Mouse (Mus musculus) midbrain, embryonic 14.5 days (tissue): Measurements from ENCODE around the gene Fam172a. TPM values are rescaled to one million over a fixed set of nuclear protein-coding genes. Genes with fewer than 3 reads are reported as not detected.

Experiments
- ATAC-seq: fragments of 200-750 bp; cut with Nextera tagmentation; 2 replicates; pipeline ENCODE4 v1.8.0; 2017; ENCODE audit warnings: moderate number of reproducible peaks, moderate library complexity; ENCODE audit not compliant: low FRiP score, low TSS enrichment
- DNase-seq: peaks from one replicate; pipeline ENCODE4 v3.0.0-alpha.2; 2015
- H3K27ac ChIP-seq: fragments of 300-500 bp; sonication (generic); replicated peaks from 2 replicates; pipeline ENCODE4 v1.5.1; 2014; ENCODE audit warnings: mild to moderate bottlenecking, low read depth, low read length, moderate library complexity
- H3K27me3 ChIP-seq: fragments of 300-500 bp; sonication (generic); 2 replicates; pipeline ENCODE4 v1.6.1; 2014; ENCODE audit warnings: low read length, control low read depth, mixed read lengths; ENCODE audit not compliant: control insufficient read depth, insufficient read depth
- H3K36me3 ChIP-seq: fragments of 300-500 bp; sonication (generic); 2 replicates; pipeline ENCODE4 v1.6.1; 2014; ENCODE audit warnings: low read length, control low read depth; ENCODE audit not compliant: control insufficient read depth, insufficient read depth
- H3K4me1 ChIP-seq: fragments of 300-500 bp; sonication (generic); 2 replicates; pipeline ENCODE4 v1.6.1; 2014; ENCODE audit warnings: mild to moderate bottlenecking, antibody characterized with exemption, low read length, control low read depth; ENCODE audit not compliant: control insufficient read depth, insufficient read depth
- H3K4me2 ChIP-seq: fragments of 300-500 bp; sonication (generic); 2 replicates; pipeline ENCODE4 v1.6.1; 2014; ENCODE audit warnings: mild to moderate bottlenecking, low read length, moderate library complexity
- H3K4me3 ChIP-seq: fragments of 300-500 bp; sonication (generic); replicated peaks from 2 replicates; pipeline ENCODE4 v1.5.1; 2014; ENCODE audit warnings: low read depth, low read length
- H3K9ac ChIP-seq: fragments of 300-500 bp; sonication (generic); replicated peaks from 2 replicates; pipeline ENCODE4 v1.6.1; 2014; ENCODE audit warnings: mild to moderate bottlenecking, low read length, moderate library complexity
- H3K9me3 ChIP-seq: fragments of 300-500 bp; sonication (generic); 2 replicates; pipeline ENCODE4 v1.6.1; 2016; ENCODE audit warnings: low read length, control low read depth, mixed read lengths; ENCODE audit not compliant: control insufficient read depth
- WGBS: fragments of 180-500 bp; shearing (Covaris S2); extraction: QIAGEN DNeasy Blood & Tissue Kit; methylation state at CpG from one replicate; pipeline ENCODE4 v1.1.7; 2014; 5-methylcytosine and 5-hydroxymethylcytosine counted together
- polyA plus RNA-seq: library from polyadenylated mRNA; unstranded; fragments of >200 nt; fragmentation: Nextera tagmentation; extraction: Ambion mirVana; gene quantifications from 2 replicates; pipeline ENCODE4 v1.2.1, GENCODE M21; 2014

The Fam172a gene
- polyA plus RNA-seq, 1 experiment from 2014 or later: 48.2 TPM

DNA sequence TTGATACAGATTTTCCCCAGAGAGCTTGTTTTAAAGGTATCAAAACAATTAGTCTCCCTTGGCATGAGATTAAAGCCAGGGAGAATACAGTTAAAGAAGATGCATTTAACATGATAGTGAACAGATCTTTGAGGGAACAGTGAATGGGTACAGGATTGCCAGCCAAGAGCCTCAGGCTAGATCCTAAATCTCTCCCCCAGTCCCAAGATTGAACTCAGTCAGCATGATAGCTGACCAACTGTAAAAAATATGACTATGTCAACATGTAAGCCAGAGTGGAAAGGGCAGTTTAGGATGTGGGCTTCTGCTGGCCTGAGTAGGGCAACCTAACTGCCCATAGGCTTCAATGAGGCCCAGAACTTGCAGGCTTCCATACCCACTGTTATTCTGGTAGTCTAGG lies 503.6 kb downstream of the Fam172a start:
- no peaks in the 10 kb centered on the region for H3K27me3 ChIP-seq
- ATAC-seq (no peak), DNase-seq (peak; percentile 8)
- no peaks in the 10 kb centered on the region for H3K36me3 ChIP-seq
- H3K27ac ChIP-seq: no peak overlapping the region
- H3K9ac ChIP-seq: no peak overlapping the region
- peaks cover 42% of the 10 kb centered on the region for H3K4me1 ChIP-seq
- no peaks in the 10 kb centered on the region for H3K9me3 ChIP-seq
- no peak overlapping the region for H3K4me3 ChIP-seq
- H3K4me2 ChIP-seq: peak overlapping the region; percentile 82

DNA sequence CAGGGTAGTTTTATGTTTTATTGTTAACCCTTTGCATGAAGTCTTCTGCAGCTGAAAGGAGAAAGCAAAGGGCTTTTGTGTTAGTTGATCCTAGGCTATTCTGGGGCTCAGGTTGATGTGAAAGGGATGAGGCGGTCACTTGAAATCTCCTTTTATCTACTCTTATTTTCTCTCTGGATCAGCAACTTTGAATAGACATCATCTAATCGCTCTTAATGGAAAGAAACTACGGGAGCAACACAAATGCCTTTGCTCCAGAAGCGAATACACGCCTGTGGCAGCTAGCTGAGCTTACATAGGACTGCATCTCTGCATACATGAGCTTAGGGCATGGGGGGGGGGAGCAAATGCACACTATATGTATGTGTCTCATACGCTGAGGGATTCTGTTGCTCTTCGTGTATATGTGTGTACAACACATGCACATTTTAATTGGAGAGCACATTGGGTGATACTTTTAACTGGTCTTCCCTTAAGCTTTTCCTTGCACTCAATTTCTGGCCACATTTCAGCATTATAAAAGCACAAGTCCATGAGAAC lies 505.1 kb downstream of the Fam172a start:
- Histone ChIP-seq H3K4me2 (peak overlapping the region; percentile 72), H3K4me3 (peak overlapping the region; percentile 7; the same call in 1 of the 2 replicates), H3K36me3 (no peaks in the 10 kb centered on the region), H3K27ac (0 out of 2 replicates have a peak overlapping the region, but pooled peaks have one; percentile 26), H3K27me3 (peaks cover 6% of the 10 kb centered on the region; the same call in 1 of the 2 replicates), H3K9ac (no peak overlapping the region; the same call in 1 of the 2 replicates), H3K4me1 (peaks cover 47% of the 10 kb centered on the region), H3K9me3 (no peaks in the 10 kb centered on the region)
- ATAC-seq (no peak), DNase-seq (peak; percentile 28)
- 16% methylated on average over 7 of the region's 7 CpGs for WGBS

DNA sequence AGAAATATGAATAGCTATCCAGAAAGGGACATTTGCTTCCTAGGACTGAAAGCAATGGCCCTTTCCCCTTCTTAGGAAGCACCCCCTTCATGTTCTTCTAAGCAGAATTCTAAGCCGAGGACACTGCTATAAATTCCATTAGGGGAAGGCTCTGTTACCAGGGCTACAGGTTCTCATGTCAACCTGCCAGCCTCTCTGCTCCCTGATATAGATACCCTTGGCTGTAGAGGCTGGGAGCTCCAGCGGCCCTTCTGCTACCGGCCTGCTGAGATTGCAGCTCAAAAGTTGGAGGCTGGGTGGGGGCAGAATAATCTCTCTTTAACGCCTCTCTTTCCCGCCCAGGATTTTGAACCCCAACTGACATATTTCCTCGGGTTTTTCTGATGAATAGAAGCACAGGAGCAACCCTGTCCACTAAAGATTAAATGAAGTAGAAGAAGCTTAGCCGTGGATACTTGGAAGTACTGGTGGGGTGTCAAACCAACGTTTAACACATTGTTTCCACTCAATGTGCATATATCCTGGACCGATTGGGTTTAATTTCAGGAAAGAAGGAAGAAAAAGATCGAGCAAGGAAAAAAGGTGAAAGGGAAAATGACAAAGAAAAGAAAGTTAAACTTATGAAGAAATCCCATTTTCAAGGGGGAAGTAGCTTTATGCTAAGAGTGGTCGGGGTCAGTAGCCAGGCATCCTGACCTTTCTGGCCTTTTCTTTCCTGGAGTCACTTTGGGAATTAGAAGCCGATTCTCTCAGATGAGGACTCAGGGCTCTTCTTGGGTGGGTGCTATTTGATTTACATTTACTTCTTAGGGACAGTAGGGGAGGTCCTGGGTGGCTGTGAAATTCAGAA lies 506.2 kb downstream of the Fam172a start:
- Histone ChIP-seq H3K4me2 (peak overlapping the region; percentile 72), H3K27ac (peak overlapping the region; percentile 46; the same call in 1 of the 2 replicates), H3K9ac (0 out of 2 replicates have a peak overlapping the region, but pooled peaks have one; percentile 1), H3K9me3 (no peaks in the 10 kb centered on the region), H3K4me1 (peaks cover 47% of the 10 kb centered on the region), H3K27me3 (peaks cover 8% of the 10 kb centered on the region; the same call in 1 of the 2 replicates), H3K4me3 (no peak overlapping the region), H3K36me3 (no peaks in the 10 kb centered on the region)
- DNase-seq: peak; percentile 70
- no peak for ATAC-seq
- 5% methylated on average over 12 of the region's 12 CpGs for WGBS

DNA sequence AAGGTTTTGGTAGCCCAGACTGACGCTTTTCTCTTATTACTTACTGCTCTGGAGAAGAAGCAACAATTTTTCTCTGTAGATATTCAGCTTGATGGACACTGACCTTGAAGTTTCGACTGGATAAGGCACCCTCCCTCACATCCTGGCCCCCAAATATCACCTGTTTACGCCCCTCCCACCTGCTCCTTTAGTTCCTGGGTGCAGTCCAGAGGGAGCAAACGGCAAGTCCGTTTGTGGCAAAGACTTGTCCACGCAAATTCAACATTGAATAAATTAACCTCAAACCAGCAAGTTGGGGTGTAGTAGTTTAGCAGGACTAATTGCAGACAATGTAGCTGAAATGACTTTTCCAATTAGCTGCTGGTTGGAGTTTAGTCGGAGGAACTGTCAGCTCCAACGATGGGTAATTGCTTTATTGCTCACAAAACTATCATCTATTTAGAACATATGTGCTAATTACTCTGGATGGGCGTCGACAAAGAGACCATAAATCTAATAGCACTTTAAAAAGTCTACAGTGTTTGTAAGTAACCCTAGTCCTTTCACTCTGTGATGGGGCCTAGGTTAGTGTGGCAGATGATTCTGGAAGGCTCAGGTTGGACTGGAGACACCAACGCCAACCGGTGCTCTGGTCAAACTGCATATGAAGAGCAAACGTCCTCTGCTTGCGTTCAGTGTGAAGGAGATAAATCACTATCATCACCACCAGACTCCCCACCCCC lies 507.0 kb downstream of the Fam172a start:
- peak overlapping the region; percentile 72 for H3K4me2 ChIP-seq
- H3K9me3 ChIP-seq: no peaks in the 10 kb centered on the region
- ATAC-seq (no peak), DNase-seq (no peak)
- H3K27me3 ChIP-seq: peaks cover 8% of the 10 kb centered on the region; the same call in 1 of the 2 replicates
- H3K27ac ChIP-seq: 0 out of 2 replicates have a peak overlapping the region, but pooled peaks have one; percentile 45
- H3K4me3 ChIP-seq: peak overlapping the region; percentile 38; the same call in 1 of the 2 replicates
- peaks cover 47% of the 10 kb centered on the region for H3K4me1 ChIP-seq
- 0 out of 2 replicates have a peak overlapping the region, but pooled peaks have one; percentile 64 for H3K9ac ChIP-seq
- no peaks in the 10 kb centered on the region for H3K36me3 ChIP-seq
- WGBS: 15% methylated on average over 14 of the region's 14 CpGs

DNA sequence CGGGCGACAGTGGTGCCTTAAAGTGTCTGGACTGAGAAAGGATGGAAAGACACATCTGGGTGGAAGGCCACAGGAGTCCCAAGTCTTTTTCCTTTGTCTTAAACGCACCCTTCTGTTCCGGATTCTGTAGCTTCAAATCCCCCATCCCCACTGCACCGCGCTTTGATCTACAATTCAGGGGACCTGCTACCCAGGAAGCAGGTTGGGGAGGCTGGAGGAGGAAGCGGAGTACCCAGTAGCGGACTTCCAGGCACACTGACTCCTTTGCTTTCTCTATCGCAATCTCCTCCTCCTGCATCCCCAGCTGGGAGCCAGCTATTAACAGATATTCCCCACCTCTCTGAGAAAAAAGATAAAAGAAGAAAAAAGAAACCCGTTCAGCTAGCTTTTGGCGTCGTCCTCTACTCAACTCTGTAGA lies 507.8 kb downstream of the Fam172a start:
- DNase-seq (peak; percentile 66), ATAC-seq (peak; percentile 31)
- H3K36me3 ChIP-seq: no peaks in the 10 kb centered on the region
- H3K9me3 ChIP-seq: no peaks in the 10 kb centered on the region
- H3K4me2 ChIP-seq: peak overlapping the region; percentile 72
- H3K4me3 ChIP-seq: peak overlapping the region; percentile 38
- WGBS: under 1% methylated on average over 12 of the region's 12 CpGs
- peak overlapping the region; percentile 64 for H3K9ac ChIP-seq
- peaks cover 8% of the 10 kb centered on the region; the same call in 1 of the 2 replicates for H3K27me3 ChIP-seq
- H3K27ac ChIP-seq: peak overlapping the region; percentile 80
- H3K4me1 ChIP-seq: peaks cover 47% of the 10 kb centered on the region

DNA sequence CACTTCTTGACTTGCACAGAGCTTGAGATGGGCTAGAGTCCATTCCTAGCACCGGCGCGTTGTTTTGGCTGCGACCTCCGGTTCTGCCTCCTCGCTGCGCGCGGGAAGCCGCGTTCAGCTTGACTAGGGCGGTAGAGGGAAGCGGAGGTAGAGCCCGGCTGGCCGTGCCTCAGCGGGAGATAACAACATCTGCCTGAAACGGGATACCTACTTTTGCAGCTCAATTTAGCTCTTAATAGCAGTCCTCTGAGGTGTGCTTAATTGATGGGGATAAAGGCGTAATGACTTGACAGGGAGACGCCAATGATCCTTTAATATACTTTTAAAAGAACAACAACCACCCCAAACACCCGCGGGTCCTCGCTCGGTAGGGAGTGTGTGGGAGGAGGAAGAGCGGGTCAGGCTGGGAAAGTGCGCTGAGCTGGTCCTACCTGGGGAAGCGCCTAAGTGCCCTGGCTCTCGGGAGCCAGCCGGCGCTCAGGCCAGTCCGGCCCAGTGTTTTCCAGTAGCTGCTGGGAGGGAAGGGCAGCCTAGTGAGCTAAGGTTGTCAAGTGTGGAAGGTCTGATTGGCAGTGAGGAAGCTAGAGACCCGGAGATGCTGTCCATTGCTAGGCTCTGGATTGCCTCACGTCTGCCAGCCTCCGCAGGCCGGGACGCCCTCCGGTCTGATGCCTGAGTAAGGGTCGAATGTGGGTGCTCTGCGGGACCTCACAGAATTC lies 508.4 kb downstream of the Fam172a start:
- Histone ChIP-seq H3K4me3 (peak overlapping the region; percentile 38), H3K4me1 (peaks cover 44% of the 10 kb centered on the region), H3K27ac (peak overlapping the region; percentile 80), H3K9me3 (no peaks in the 10 kb centered on the region), H3K9ac (peak overlapping the region; percentile 64), H3K4me2 (peak overlapping the region; percentile 72), H3K36me3 (no peaks in the 10 kb centered on the region), H3K27me3 (peaks cover 8% of the 10 kb centered on the region; the same call in 1 of the 2 replicates)
- under 1% methylated on average over 38 of the region's 38 CpGs for WGBS
- ATAC-seq (peak; percentile 70), DNase-seq (peak; percentile 83)

DNA sequence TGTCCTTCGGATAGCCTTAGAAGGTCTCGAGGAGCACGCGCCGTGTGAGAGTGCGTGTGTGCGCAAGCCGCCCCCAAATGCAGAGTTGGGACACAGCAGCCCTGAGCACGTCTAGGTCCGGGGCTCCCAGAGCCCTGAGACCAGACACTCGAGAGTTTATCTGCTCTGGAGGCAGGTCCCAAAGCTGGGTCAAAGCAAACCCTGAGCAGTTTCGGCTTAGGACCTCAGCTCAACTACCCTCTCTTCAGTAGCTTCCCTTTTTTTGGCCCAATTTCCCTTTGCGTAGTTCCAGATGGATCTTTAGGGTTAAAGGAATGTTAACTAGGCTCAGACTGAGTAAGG lies 508.9 kb downstream of the Fam172a start:
- ATAC-seq: no peak; the same call in none of the 2 replicates

More for the DNA sequence above, 508.9 kb downstream of the Fam172a start:
- peak; percentile 51 for DNase-seq
- Histone ChIP-seq H3K27me3 (peaks cover 8% of the 10 kb centered on the region; the same call in 1 of the 2 replicates), H3K4me2 (peak overlapping the region; percentile 72), H3K9me3 (no peaks in the 10 kb centered on the region), H3K4me3 (peak overlapping the region; percentile 38), H3K4me1 (peaks cover 39% of the 10 kb centered on the region), H3K9ac (peak overlapping the region; percentile 64), H3K27ac (peak overlapping the region; percentile 80), H3K36me3 (no peaks in the 10 kb centered on the region)
- WGBS: 11% methylated on average over 13 of the region's 13 CpGs
